Mouse (Mus musculus): ENCODE measurements around the gene Abhd14a. TPM values are rescaled to one million over a fixed set of nuclear protein-coding genes. Genes with fewer than 3 reads are reported as not detected.

Abhd14a gene
- polyA plus RNA-seq, 1 experiment from 2014 or later, result 40.4 TPM

GRCm38 (mm10) chr9:106398667-106399311 lies 48.7 kb downstream of the Abhd14a start:
- WGBS, result 81% methylated on average over 9 of the region's 9 CpGs
- no peaks in the 10 kb centered on the region for H3K9me3 ChIP-seq
- no peaks in the 10 kb centered on the region for H3K36me3 ChIP-seq (replicated peaks)
- H3K4me3 ChIP-seq, result no peak overlapping the region
- H3K27ac ChIP-seq (replicated peaks), result peak overlapping the region; percentile 61
- DNase-seq (ENCODE audit: low spot score), result no peak
- no peaks in the 10 kb centered on the region for H3K27me3 ChIP-seq (replicated peaks; ENCODE audit: low read depth, poor library complexity, severe bottlenecking)
- peaks cover 67% of the 10 kb centered on the region for H3K4me1 ChIP-seq

GRCm38 (mm10) chr9:106397733-106398132 lies 49.7 kb downstream of the Abhd14a start:
- WGBS, result 84% methylated on average over 4 of the region's 4 CpGs

DNA sequence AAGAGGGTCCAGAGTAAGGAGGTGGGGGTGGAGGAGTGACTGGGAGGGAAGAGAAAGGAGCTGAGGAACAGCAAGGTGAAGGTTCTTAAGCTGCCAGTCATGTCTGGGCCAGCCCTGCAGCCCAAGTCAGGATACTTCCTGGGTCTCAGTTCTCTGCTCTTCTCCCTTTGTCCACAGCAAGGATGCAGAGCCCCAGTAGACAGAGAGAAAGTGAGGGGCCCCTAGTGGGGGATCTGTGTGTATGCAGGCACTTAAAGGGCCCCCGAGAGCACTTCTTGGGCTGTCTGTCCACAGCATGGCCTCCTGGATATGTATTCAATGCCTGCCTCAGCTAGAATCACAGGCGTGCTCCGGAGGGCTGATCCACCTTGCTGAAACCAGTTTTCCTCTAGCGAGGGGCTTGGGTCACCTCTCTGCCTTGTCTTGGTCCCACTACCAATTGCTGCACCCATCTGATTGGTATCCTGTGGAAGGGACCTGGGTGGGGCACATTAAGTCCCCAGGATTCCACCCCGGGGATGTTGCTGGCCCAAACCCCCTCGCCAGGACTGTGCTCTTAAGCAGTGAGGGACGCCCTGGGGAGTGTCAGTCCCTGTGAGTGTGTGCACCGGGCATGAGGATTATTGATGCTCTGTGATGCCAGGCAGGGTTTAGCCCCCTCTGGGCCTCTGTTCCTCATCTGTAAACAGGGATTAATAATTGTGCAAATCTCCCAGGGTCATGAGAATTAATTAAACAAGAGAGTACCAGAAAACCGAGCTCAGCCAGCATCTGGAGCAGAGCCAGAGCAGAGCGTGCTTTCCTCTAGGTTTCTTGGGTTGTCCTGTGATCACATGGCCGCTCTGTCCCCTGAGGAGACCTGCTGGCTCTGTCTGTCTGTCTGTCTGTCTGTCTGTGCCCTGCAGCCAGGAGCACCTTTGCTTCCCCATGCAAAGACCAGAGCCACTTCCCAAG lies 52.6 kb downstream of the Abhd14a start:
- Histone ChIP-seq H3K27me3 (replicated peaks; ENCODE audit: low read depth, poor library complexity, severe bottlenecking) (no peaks in the 10 kb centered on the region), H3K4me1 (peaks cover 51% of the 10 kb centered on the region), H3K4me3 (no peak overlapping the region), H3K9me3 (no peaks in the 10 kb centered on the region), H3K36me3 (replicated peaks) (no peaks in the 10 kb centered on the region), H3K27ac (replicated peaks) (peak overlapping the region; percentile 77)
- peak; percentile 61 for DNase-seq (ENCODE audit: low spot score)
- WGBS, result 60% methylated on average over 11 of the region's 11 CpGs

More at GRCm38 (mm10) chr9:106397733-106398132, 49.7 kb downstream of the Abhd14a start:
- Histone ChIP-seq H3K36me3 (replicated peaks) (no peaks in the 10 kb centered on the region), H3K4me3 (no peak overlapping the region), H3K4me1 (peaks cover 67% of the 10 kb centered on the region), H3K9me3 (no peaks in the 10 kb centered on the region), H3K27me3 (replicated peaks; ENCODE audit: low read depth, poor library complexity, severe bottlenecking) (no peaks in the 10 kb centered on the region), H3K27ac (replicated peaks) (peak overlapping the region; percentile 59; the same call in 1 of the 2 replicates)
- no peak for DNase-seq (ENCODE audit: low spot score)

GRCm38 (mm10) chr9:106393548-106393947 lies 53.9 kb downstream of the Abhd14a start:
- H3K27ac ChIP-seq (replicated peaks), result peak overlapping the region; percentile 37; the same call in 1 of the 2 replicates
- no peaks in the 10 kb centered on the region for H3K9me3 ChIP-seq
- no peaks in the 10 kb centered on the region for H3K36me3 ChIP-seq (replicated peaks)
- no peaks in the 10 kb centered on the region for H3K27me3 ChIP-seq (replicated peaks; ENCODE audit: low read depth, poor library complexity, severe bottlenecking)
- no peak overlapping the region for H3K4me3 ChIP-seq
- 90% methylated on average over 8 of the region's 8 CpGs for WGBS
- DNase-seq (ENCODE audit: low spot score), result no peak
- H3K4me1 ChIP-seq, result peaks cover 39% of the 10 kb centered on the region

- no peak for DNase-seq (ENCODE audit: low spot score)
- Histone ChIP-seq H3K27ac (replicated peaks) (peak overlapping the region; percentile 37; the same call in 1 of the 2 replicates), H3K27me3 (replicated peaks; ENCODE audit: low read depth, poor library complexity, severe bottlenecking) (no peaks in the 10 kb centered on the region), H3K36me3 (replicated peaks) (no peaks in the 10 kb centered on the region), H3K4me1 (peaks cover 37% of the 10 kb centered on the region), H3K9me3 (no peaks in the 10 kb centered on the region), H3K4me3 (no peak overlapping the region)
- 77% methylated on average over 11 of the region's 11 CpGs for WGBS
Observed at GRCm38 (mm10) chr9:106392828-106393527, 54.5 kb downstream of the Abhd14a start.

Other genes starting within 250 kb of the Abhd14a start
- 50.2 and 54.1 TPM in 2 replicates for gene Ppm1m, start 247.9 kb downstream of the Abhd14a start, polyA plus RNA-seq (2016; fragmentation: Nextera tagmentation; extraction: Ambion mirVana)
- gene Twf2, start 244.6 kb downstream of the Abhd14a start, polyA plus RNA-seq (2016; fragmentation: Nextera tagmentation; extraction: Ambion mirVana), result 69.5 and 74.7 TPM in 2 replicates
- gene Tlr9, start 225.1 kb downstream of the Abhd14a start, polyA plus RNA-seq (2016; fragmentation: Nextera tagmentation; extraction: Ambion mirVana), result not detected in 2 replicates
- gene Alas1, start 199.0 kb downstream of the Abhd14a start, polyA plus RNA-seq (2016; fragmentation: Nextera tagmentation; extraction: Ambion mirVana), result 72.1 and 80.7 TPM in 2 replicates
- gene Poc1a, start 166.6 kb downstream of the Abhd14a start, polyA plus RNA-seq (2016; fragmentation: Nextera tagmentation; extraction: Ambion mirVana), result 39.9 and 46.4 TPM in 2 replicates
- gene Dusp7, start 79.0 kb downstream of the Abhd14a start, polyA plus RNA-seq (2016; fragmentation: Nextera tagmentation; extraction: Ambion mirVana), result 29.5 and 30.8 TPM in 2 replicates
- 1,047 and 1,078 TPM in 2 replicates for gene Rpl29, start 18.2 kb downstream of the Abhd14a start, polyA plus RNA-seq (2016; fragmentation: Nextera tagmentation; extraction: Ambion mirVana)
- gene Acy1, start 9.4 kb downstream of the Abhd14a start, polyA plus RNA-seq (2016; fragmentation: Nextera tagmentation; extraction: Ambion mirVana), result 43.2 and 46.1 TPM in 2 replicates
- 6.0 and 6.4 TPM in 2 replicates for gene Abhd14b, start 219 bp downstream of the Abhd14a start, polyA plus RNA-seq (2016; fragmentation: Nextera tagmentation; extraction: Ambion mirVana)
- gene Pcbp4, start 5.6 kb upstream of the Abhd14a start, polyA plus RNA-seq (2016; fragmentation: Nextera tagmentation; extraction: Ambion mirVana), result 320 and 346 TPM in 2 replicates
- gene Gpr62, start 18.3 kb upstream of the Abhd14a start, polyA plus RNA-seq (2016; fragmentation: Nextera tagmentation; extraction: Ambion mirVana), result 0.16 and 0.55 TPM in 2 replicates
- gene Rrp9, start 28.3 kb upstream of the Abhd14a start, polyA plus RNA-seq (2016; fragmentation: Nextera tagmentation; extraction: Ambion mirVana), result 77.5 and 83.8 TPM in 2 replicates
- gene Parp3, start 29.3 kb upstream of the Abhd14a start, polyA plus RNA-seq (2016; fragmentation: Nextera tagmentation; extraction: Ambion mirVana), result 1.6 and 3.2 TPM in 2 replicates
- not detected in 2 replicates for gene Iqcf1, start 52.3 kb upstream of the Abhd14a start, polyA plus RNA-seq (2016; fragmentation: Nextera tagmentation; extraction: Ambion mirVana)
- not detected in 2 replicates for gene Iqcf5, start 66.9 kb upstream of the Abhd14a start, polyA plus RNA-seq (2016; fragmentation: Nextera tagmentation; extraction: Ambion mirVana)
- gene Iqcf3, start 114.0 kb upstream of the Abhd14a start, polyA plus RNA-seq (2016; fragmentation: Nextera tagmentation; extraction: Ambion mirVana), result not detected in 2 replicates
- gene Iqcf4, start 123.3 kb upstream of the Abhd14a start, polyA plus RNA-seq (2016; fragmentation: Nextera tagmentation; extraction: Ambion mirVana), result not detected in 2 replicates
- not detected in 2 replicates for gene Iqcf6, start 178.9 kb upstream of the Abhd14a start, polyA plus RNA-seq (2016; fragmentation: Nextera tagmentation; extraction: Ambion mirVana)
- 5.8 and 8.3 TPM in 2 replicates for gene Grm2, start 208.4 kb upstream of the Abhd14a start, polyA plus RNA-seq (2016; fragmentation: Nextera tagmentation; extraction: Ambion mirVana)
- gene Tex264, start 238.2 kb upstream of the Abhd14a start, polyA plus RNA-seq (2016; fragmentation: Nextera tagmentation; extraction: Ambion mirVana), result 27.4 and 28.7 TPM in 2 replicates